Mouse (Mus musculus): ENCODE measurements around the gene Paox.

Gene Paox

GRCm38 (mm10) chr7:140111943-140112342 is 3.7 kb upstream of the Paox start:
- in situ Hi-C loops (cut with MboI; ENCODE audit: unreplicated experiment in 2 of 2): loop anchor here (25.0 kb wide), 2 partner anchors 950 to 1200 kb away; partner anchors contain the start of genes Bnip3 (in 2 of the 2) and B4galnt4 (in 1 of the 2)

DNA sequence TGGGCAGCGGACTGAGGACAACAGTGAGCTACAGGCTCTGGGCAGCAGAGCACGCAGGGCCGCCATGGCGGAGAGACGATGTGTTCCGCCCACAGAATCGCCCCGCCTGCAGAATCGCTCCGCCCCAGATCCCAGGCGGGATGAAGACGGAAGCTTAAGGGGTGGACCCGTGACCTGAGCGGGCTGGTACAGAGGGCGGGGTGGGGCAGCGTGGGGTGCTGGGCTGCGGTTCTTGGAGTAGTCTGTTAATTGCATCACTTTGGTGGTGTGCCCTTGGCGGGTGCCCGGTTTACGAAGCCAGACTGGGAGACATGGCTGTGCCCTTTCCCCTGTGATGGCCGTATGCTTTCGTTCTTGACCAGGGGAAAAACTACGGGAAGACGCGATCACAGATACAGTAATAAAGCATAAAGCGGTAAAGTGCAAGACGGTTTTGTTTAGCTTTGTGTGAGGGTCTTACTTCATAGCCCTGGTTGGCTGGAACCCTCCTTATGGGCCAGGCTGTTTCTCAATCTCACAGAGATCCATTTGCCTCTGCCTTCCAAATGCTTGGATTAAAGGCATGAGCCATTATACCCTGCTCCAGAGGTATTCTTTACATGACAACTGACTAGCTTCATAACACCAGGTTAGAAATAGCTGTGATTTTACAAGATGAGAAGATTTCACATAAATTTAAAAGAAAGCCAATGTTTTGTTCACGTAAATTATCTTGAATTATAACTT is 893 bp downstream of the Paox start, which contains the start of gene Echs1:
Gene Echs1, minus strand, starts transcription at position 148 of the 726 bp plus-strand sequence.
- in situ Hi-C loops (cut with MboI; ENCODE audit: unreplicated experiment in 2 of 2): loop anchor here (5.0 to 25.0 kb wide), 3 partner anchors 79 to 1204 kb away; partner anchors contain the start of genes Bnip3 (in 2 of the 2), Tubgcp2 (in 2 of the 2), Zfp511 (in 2 of the 2) and B4galnt4 (in 1 of the 2)

DNA sequence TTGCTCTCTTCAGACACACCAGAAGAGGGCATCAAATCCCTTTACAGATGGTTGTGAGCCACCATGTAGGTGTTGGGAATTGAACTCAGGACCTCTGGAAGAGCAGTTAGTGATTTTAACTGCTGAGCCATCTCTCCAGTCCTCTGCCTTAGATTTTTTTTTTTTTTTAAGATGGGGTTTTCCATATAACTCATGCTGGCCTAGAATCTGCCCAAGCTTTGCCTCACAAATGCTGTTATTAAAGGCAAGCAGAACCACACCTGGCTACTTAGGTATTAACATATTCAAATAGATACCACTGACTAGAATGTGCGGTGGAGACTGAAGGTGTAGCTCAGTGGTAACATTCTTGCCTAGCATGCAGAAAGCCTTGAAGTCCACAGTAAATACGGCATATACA is 4.9 kb downstream of the Paox start:
- in situ Hi-C loops (cut with MboI; ENCODE audit: unreplicated experiment in 2 of 2): loop anchor here (25.0 kb wide), 2 partner anchors 942 to 1208 kb away; partner anchors contain the start of genes Bnip3 (in 2 of the 2) and B4galnt4 (in 1 of the 2)

- in situ Hi-C loops (cut with MboI; ENCODE audit: unreplicated experiment in 2 of 2): loop anchor here (25.0 kb wide), 2 partner anchors 941 to 1209 kb away; partner anchors contain the start of genes Bnip3 (in 2 of the 2) and B4galnt4 (in 1 of the 2)
Measured at GRCm38 (mm10) chr7:140121338-140121910, 5.8 kb downstream of the Paox start.

GRCm38 (mm10) chr7:140122765-140123164 is 7.2 kb downstream of the Paox start:
- in situ Hi-C loops (cut with MboI; ENCODE audit: unreplicated experiment in 2 of 2): loop anchor here (25.0 kb wide), 2 partner anchors 940 to 1210 kb away; partner anchors contain the start of genes Bnip3 (in 2 of the 2) and B4galnt4 (in 1 of the 2)

GRCm38 (mm10) chr7:140124382-140124781 is 8.8 kb downstream of the Paox start:
- in situ Hi-C loops (cut with MboI; ENCODE audit: unreplicated experiment in 2 of 2): loop anchor here (25.0 kb wide), 2 partner anchors 938 to 1212 kb away; partner anchors contain the start of genes Bnip3 (in 2 of the 2) and B4galnt4 (in 1 of the 2)

GRCm38 (mm10) chr7:140125278-140126021 is 9.9 kb downstream of the Paox start:
- in situ Hi-C loops (cut with MboI; ENCODE audit: unreplicated experiment in 2 of 2): loop anchor here in 1 of 2 experiments (25.0 kb wide), 2 partner anchors 738 to 1937 kb away; partner anchors contain the start of genes Inpp5a and Mob2

DNA sequence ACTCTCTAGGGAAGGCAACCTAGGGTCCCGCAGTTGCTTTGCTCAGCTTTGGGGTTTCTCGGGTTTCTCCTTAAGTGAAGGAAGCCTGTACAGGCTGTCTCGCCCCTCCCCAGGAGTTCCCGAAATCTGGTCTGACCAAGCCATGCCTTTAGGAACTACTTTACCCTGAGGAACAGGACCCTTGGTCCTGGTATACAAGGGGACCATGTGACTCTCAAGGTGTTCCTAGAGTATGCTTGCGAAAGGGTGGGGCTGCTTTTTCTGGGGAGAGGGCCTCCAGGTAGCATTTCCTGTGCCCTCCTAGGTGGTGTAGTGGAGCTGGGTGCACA is 10.4 kb downstream of the Paox start:
- in situ Hi-C loops (cut with MboI; ENCODE audit: unreplicated experiment in 2 of 2): loop anchor here in 1 of 2 experiments (25.0 kb wide), 2 partner anchors 739 to 1936 kb away; partner anchors contain the start of genes Inpp5a and Mob2

- in situ Hi-C loops (cut with MboI; ENCODE audit: unreplicated experiment in 2 of 2): loop anchor here in 1 of 2 experiments (25.0 kb wide), 2 partner anchors 740 to 1935 kb away; partner anchors contain the start of genes Inpp5a and Mob2
Measured at GRCm38 (mm10) chr7:140126934-140127333, 11.3 kb downstream of the Paox start.

GRCm38 (mm10) chr7:140127911-140128310 is 12.3 kb downstream of the Paox start:
- in situ Hi-C loops (cut with MboI; ENCODE audit: unreplicated experiment in 2 of 2): loop anchor here in 1 of 2 experiments (25.0 kb wide), 2 partner anchors 741 to 1934 kb away; partner anchors contain the start of genes Inpp5a and Mob2

- in situ Hi-C loops (cut with MboI; ENCODE audit: unreplicated experiment in 2 of 2): loop anchor here in 1 of 2 experiments (25.0 kb wide), 2 partner anchors 745 to 1930 kb away; partner anchors contain the start of genes Inpp5a and Mob2
Measured at GRCm38 (mm10) chr7:140132184-140132583, 16.6 kb downstream of the Paox start.

- in situ Hi-C loops (cut with MboI; ENCODE audit: unreplicated experiment in 2 of 2): loop anchor here in 1 of 2 experiments (25.0 kb wide), 2 partner anchors 747 to 1928 kb away; partner anchors contain the start of genes Inpp5a and Mob2
Measured at GRCm38 (mm10) chr7:140134033-140134432, 18.4 kb downstream of the Paox start.

- in situ Hi-C loops (cut with MboI; ENCODE audit: unreplicated experiment in 2 of 2): loop anchor here in 1 of 2 experiments (25.0 kb wide), 2 partner anchors 748 to 1927 kb away; partner anchors contain the start of genes Inpp5a and Mob2
Measured at GRCm38 (mm10) chr7:140135106-140135770, 19.6 kb downstream of the Paox start.

- in situ Hi-C loops (cut with MboI; ENCODE audit: unreplicated experiment in 2 of 2): loop anchor here in 1 of 2 experiments (25.0 kb wide), 2 partner anchors 750 to 1925 kb away; partner anchors contain the start of genes Inpp5a and Mob2
Measured at GRCm38 (mm10) chr7:140137135-140138020, 21.8 kb downstream of the Paox start, which contains the start of gene Mtg1. Mtg1 (plus strand) TSS chr7:140137564.

GRCm38 (mm10) chr7:140138021-140138310 is 22.4 kb downstream of the Paox start:
- in situ Hi-C loops (cut with MboI; ENCODE audit: unreplicated experiment in 2 of 2): loop anchor here in 1 of 2 experiments (25.0 kb wide), 2 partner anchors 751 to 1924 kb away; partner anchors contain the start of genes Inpp5a and Mob2

DNA sequence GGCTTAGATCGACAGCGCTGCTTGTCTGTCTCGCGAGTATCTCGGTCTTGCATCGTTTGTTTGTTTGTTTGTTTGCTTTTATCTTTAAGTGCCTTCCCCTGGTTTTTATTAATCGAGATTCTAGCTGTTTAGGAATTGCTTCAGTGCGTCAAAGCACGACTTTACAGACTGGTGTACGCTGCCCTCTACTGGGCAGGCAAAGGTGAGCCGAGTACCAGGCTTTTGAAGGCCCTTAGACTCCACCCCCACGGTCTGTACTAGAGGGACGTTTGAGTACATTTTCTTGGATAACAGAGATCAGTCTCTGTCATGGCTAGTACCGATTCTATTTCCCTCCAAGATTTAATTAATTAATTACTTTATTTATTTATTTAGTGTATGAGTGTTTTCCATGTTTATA is 25.8 kb downstream of the Paox start:
- in situ Hi-C loops (cut with MboI; ENCODE audit: unreplicated experiment in 2 of 2): loop anchor here (5.0 to 25.0 kb wide), 4 partner anchors 59 to 1921 kb away; partner anchors contain the start of genes Caly (in 2 of the 2), Inpp5a (in 1 of the 2) and Mob2 (in 1 of the 2)

DNA sequence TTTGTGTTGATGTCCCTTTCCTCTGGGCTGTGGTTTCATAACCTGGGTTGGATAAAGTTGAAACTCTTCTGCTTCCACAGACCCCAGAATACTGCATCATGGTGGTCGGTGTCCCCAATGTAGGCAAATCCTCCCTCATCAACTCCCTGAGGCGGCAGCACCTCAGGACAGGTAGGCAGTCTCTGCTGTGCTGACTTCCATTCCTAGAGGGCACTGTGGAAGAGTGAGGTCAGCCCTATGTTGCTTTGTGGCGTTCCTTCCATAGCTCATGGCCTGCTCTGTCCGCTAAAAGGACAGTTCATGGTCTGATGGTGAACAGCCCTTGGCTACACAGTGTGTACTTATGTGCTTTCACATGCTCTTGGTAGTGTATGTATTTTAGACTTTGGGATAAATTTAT is 29.0 kb downstream of the Paox start:
- in situ Hi-C loops (cut with MboI; ENCODE audit: unreplicated experiment in 2 of 2): loop anchor here (5.0 to 25.0 kb wide), 4 partner anchors 62 to 1918 kb away; partner anchors contain the start of genes Caly (in 2 of the 2), Inpp5a (in 1 of the 2) and Mob2 (in 1 of the 2)

- in situ Hi-C loops (cut with MboI; ENCODE audit: unreplicated experiment in 2 of 2): loop anchor here (10.0 to 25.0 kb wide), 2 partner anchors 179 to 634 kb away; partner anchors contain the start of genes 6430531B16Rik (in 1 of the 2) and Syce1 (in 1 of the 2)
Measured at GRCm38 (mm10) chr7:140153383-140153782, 37.8 kb downstream of the Paox start.
